Mouse (Mus musculus): ENCODE measurements around the gene T2. TPM values are rescaled to one million over a fixed set of nuclear protein-coding genes. Genes with fewer than 3 reads are reported as not detected.
"Not testable (repeated sequence)": the region's sequence is repeated elsewhere in the genome, so short reads cannot be mapped to it uniquely, and the experiment has no call there.

T2 gene
- polyA plus RNA-seq, 1 experiment from 2014 or later: 0.20 TPM

GRCm38 (mm10) chr17:8397946-8398345 is 42.2 kb downstream of the T2 start:
- WGBS: 61% methylated on average over 2 of the region's 2 CpGs

GRCm38 (mm10) chr17:8403932-8404331 is 48.1 kb downstream of the T2 start:
- DNase-seq; H3K4me1 ChIP-seq (ENCODE audit: insufficient read depth); H3K27ac ChIP-seq (ENCODE audit: low read depth); H3K27me3 ChIP-seq (ENCODE audit: insufficient read depth, low read length); H3K9me3 ChIP-seq (ENCODE audit: low read depth, low read length); H3K4me2 ChIP-seq; ATAC-seq (ENCODE audit: insufficient read depth); H3K9ac ChIP-seq; H3K4me3 ChIP-seq (ENCODE audit: low read depth, low read length); H3K36me3 ChIP-seq (ENCODE audit: insufficient read depth): not testable (repeated sequence)
- 36% methylated on average over 6 of the region's 8 CpGs for WGBS

More at GRCm38 (mm10) chr17:8397946-8398345, 42.2 kb downstream of the T2 start:
- Histone ChIP-seq H3K27me3 (ENCODE audit: insufficient read depth, low read length) (no peaks in the 10 kb centered on the region), H3K36me3 (ENCODE audit: insufficient read depth) (no peaks in the 10 kb centered on the region), H3K4me1 (ENCODE audit: insufficient read depth) (no peaks in the 10 kb centered on the region), H3K27ac (ENCODE audit: low read depth) (no peak overlapping the region), H3K4me2 (no peak overlapping the region), H3K9ac (no peak overlapping the region), H3K9me3 (ENCODE audit: low read depth, low read length) (no peaks in the 10 kb centered on the region), H3K4me3 (ENCODE audit: low read depth, low read length) (no peak overlapping the region)
- ATAC-seq (ENCODE audit: insufficient read depth): no peak
- TF ChIP-seq CTCF (IDR thresholded peaks at IDR 0.05; ENCODE audit: low read depth): no peak
- no peak for DNase-seq

DNA sequence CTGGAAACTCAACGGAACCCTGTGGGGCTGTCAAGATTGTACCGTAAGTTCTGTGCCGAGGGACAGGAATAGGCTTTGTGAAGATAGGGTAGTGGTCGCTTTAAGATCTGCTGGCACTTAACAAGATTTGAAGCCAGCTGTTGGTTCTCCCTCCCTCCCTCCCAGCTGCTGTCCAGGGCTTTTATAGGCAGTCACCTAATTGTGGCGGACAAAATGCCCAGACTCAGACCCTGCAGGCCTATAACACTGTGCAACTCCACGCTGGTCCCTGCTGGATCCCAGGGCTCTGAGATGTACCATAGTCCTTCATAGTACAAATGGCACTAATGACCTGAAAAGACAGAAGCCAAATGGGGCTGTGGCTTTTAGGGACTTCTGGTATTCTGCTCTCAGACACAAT is 50.5 kb downstream of the T2 start:
- no peak for DNase-seq
- H3K36me3 ChIP-seq (ENCODE audit: insufficient read depth): no peaks in the 10 kb centered on the region
- WGBS: 44% methylated on average over 6 of the region's 6 CpGs
- H3K4me3 ChIP-seq (ENCODE audit: low read depth, low read length): no peak overlapping the region
- no peaks in the 10 kb centered on the region for H3K4me1 ChIP-seq (ENCODE audit: insufficient read depth)
- TF ChIP-seq CTCF (IDR thresholded peaks at IDR 0.05; ENCODE audit: low read depth): no peak
- no peaks in the 10 kb centered on the region for H3K9me3 ChIP-seq (ENCODE audit: low read depth, low read length)
- H3K27ac ChIP-seq (ENCODE audit: low read depth): no peak overlapping the region
- no peak overlapping the region for H3K4me2 ChIP-seq
- no peak for ATAC-seq (ENCODE audit: insufficient read depth)
- no peaks in the 10 kb centered on the region for H3K27me3 ChIP-seq (ENCODE audit: insufficient read depth, low read length)
- no peak overlapping the region for H3K9ac ChIP-seq

DNA sequence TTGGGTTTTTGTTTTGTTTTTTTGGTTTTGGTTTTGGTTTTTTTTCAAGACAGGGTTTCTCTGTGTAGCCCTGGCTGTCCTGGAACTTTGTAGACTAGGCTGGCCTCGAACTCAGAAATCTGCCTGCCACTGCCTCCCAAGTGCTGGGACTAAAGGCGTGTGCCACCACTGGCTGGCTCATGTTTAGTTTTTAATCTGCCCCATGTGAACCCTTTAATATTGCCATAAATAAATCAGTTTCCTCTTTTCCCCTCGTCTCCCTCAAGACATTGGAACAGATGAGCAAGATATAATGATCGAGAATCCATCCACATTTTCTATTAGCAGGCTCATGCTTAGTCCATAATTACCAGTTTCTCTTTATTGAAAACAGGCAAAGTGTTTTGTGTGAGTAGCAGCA is 52.2 kb downstream of the T2 start:
- not testable (repeated sequence) for ATAC-seq (ENCODE audit: insufficient read depth); H3K9ac ChIP-seq; H3K4me2 ChIP-seq; H3K4me1 ChIP-seq (ENCODE audit: insufficient read depth); H3K4me3 ChIP-seq (ENCODE audit: low read depth, low read length); DNase-seq; H3K9me3 ChIP-seq (ENCODE audit: low read depth, low read length); H3K36me3 ChIP-seq (ENCODE audit: insufficient read depth); H3K27ac ChIP-seq (ENCODE audit: low read depth); H3K27me3 ChIP-seq (ENCODE audit: insufficient read depth, low read length)
- WGBS: 64% methylated on average over 4 of the region's 4 CpGs

- Histone ChIP-seq H3K36me3 (ENCODE audit: insufficient read depth) (no peaks in the 10 kb centered on the region), H3K27me3 (ENCODE audit: insufficient read depth, low read length) (no peaks in the 10 kb centered on the region), H3K4me2 (0 out of 2 replicates have a peak overlapping the region, but pooled peaks have one; percentile 2), H3K9ac (no peak overlapping the region), H3K27ac (ENCODE audit: low read depth) (no peak overlapping the region), H3K4me1 (ENCODE audit: insufficient read depth) (no peaks in the 10 kb centered on the region), H3K4me3 (ENCODE audit: low read depth, low read length) (no peak overlapping the region), H3K9me3 (ENCODE audit: low read depth, low read length) (no peaks in the 10 kb centered on the region)
- DNase-seq: no peak
- WGBS: 9% methylated on average over 16 of the region's 16 CpGs
- no peak for TF ChIP-seq CTCF (IDR thresholded peaks at IDR 0.05; ENCODE audit: low read depth)
- ATAC-seq (ENCODE audit: insufficient read depth): no peak
Measured at GRCm38 (mm10) chr17:8408589-8409295, 53.0 kb downstream of the T2 start.

DNA sequence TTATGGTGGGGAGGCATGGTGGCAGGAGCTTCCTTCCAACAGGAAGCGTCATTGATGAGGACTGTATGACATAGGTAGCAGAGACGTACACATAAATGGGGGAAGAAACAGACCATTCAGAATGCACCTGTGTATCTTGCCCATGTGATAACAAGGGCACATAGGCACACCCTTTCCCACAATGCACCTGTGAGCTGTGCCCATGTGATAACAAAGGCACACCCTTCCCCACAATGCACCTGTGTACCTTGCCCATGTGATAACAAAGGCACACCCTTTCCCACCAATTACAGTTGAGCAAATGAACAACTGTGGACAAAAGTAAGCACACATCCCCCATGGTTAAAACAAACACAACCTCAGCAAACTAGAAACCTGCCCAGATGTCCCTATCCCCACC is 54.5 kb downstream of the T2 start:
- Histone ChIP-seq H3K36me3 (ENCODE audit: insufficient read depth) (no peaks in the 10 kb centered on the region), H3K27ac (ENCODE audit: low read depth) (no peak overlapping the region), H3K9me3 (ENCODE audit: low read depth, low read length) (no peaks in the 10 kb centered on the region), H3K4me1 (ENCODE audit: insufficient read depth) (no peaks in the 10 kb centered on the region), H3K4me3 (ENCODE audit: low read depth, low read length) (no peak overlapping the region), H3K4me2 (no peak overlapping the region), H3K9ac (no peak overlapping the region), H3K27me3 (ENCODE audit: insufficient read depth, low read length) (no peaks in the 10 kb centered on the region)
- WGBS: 73% methylated on average over 2 of the region's 2 CpGs
- no peak for TF ChIP-seq CTCF (IDR thresholded peaks at IDR 0.05; ENCODE audit: low read depth)
- no peak for ATAC-seq (ENCODE audit: insufficient read depth)
- DNase-seq: no peak

DNA sequence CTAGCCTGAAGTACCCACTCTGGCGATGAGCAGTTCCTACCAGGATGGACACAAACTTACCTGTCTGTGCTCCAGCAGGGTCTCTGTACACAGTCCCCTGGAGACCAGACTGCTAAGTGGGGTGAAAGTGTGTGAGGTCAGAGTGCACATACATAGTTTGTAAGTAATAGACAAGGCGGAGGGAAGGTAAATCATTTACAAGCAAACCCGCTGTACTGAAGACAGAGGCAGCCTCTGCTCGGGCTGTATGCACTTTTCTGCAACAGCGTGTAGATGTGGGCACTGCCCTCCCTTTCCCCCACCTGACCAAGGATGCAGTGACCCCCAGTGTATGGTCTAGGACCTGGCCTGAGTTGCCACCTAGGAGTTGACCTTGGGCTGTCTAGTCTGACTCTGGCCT is 57.9 kb downstream of the T2 start:
- WGBS: 53% methylated on average over 5 of the region's 5 CpGs
- Histone ChIP-seq H3K27ac (ENCODE audit: low read depth) (no peak overlapping the region), H3K9me3 (ENCODE audit: low read depth, low read length) (no peaks in the 10 kb centered on the region), H3K4me3 (ENCODE audit: low read depth, low read length) (no peak overlapping the region), H3K9ac (no peak overlapping the region), H3K4me2 (no peak overlapping the region), H3K36me3 (ENCODE audit: insufficient read depth) (no peaks in the 10 kb centered on the region), H3K4me1 (ENCODE audit: insufficient read depth) (no peaks in the 10 kb centered on the region), H3K27me3 (ENCODE audit: insufficient read depth, low read length) (no peaks in the 10 kb centered on the region)
- DNase-seq (no peak), ATAC-seq (ENCODE audit: insufficient read depth) (no peak)
- TF ChIP-seq CTCF (IDR thresholded peaks at IDR 0.05; ENCODE audit: low read depth): no peak
